Mouse (Mus musculus) activated CD4-positive, CD25-positive, alpha-beta regulatory T cell (primary cell): Measurements from ENCODE around the gene Calca. TPM values are rescaled to one million over a fixed set of nuclear protein-coding genes. Genes with fewer than 3 reads are reported as not detected.

Experiments
- polyA plus RNA-seq, 2 experiments: library from polyadenylated mRNA; unstranded; fragments of 100-300 nt; shearing (Covaris generic); gene quantifications; one replicate each; pipeline ENCODE4 v1.2.1; 2017

Calca gene
- polyA plus RNA-seq: under 1 TPM; 0.41 to 0.72 TPM

DNA sequence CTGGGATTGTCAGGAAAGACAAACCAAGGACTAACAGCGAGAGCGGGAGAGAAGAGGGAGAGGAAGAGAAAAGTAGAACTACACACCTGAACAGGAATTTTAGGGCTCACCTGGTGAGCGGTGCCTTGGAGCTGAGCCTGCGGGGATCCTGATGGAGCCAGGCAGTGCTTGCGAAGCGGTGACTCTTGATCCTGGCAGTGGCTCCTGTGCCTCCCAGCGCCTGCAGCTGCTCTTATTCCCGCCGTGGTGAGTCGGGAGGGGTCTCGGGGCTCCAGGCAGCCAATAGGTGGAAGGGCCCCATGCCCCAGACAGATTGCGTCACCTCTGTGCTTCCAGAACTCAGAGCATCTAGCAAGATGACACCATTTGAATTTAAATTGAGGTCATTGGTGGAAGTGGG is at the start of gene Calca:
TSS of gene Calca (minus strand) at position 256 of the 400 bp plus-strand sequence.

Other genes with a start within 250 kb of the Calca start
- 10 to 100 TPM in 1 of 2 experiments, 1 to 10 TPM in 1; 5.3 to 26.7 TPM for gene Pde3b, start 221.1 kb downstream of the Calca start, polyA plus RNA-seq
- 1 to 10 TPM; 1.3 to 5.3 TPM for gene Cyp2r1, start 73.4 kb downstream of the Calca start, polyA plus RNA-seq
- gene Calcb, start 82.3 kb upstream of the Calca start, polyA plus RNA-seq: under 1 TPM in 1 of 2 experiments, not detected in 1; 0.61 TPM
- under 1 TPM in 1 of 2 experiments, not detected in 1; 0.38 TPM for gene Insc, start 107.3 kb upstream of the Calca start, polyA plus RNA-seq